Mouse (Mus musculus) midbrain, embryonic 11.5 days (tissue): Measurements from ENCODE around the gene Gm4969. TPM values are rescaled to one million over a fixed set of nuclear protein-coding genes. Genes with fewer than 3 reads are reported as not detected.

Experiments used
- ATAC-seq: fragments of 200-750 bp; cut with Nextera tagmentation; 2 replicates; pipeline ENCODE4 v1.8.0; 2017; ENCODE audit warnings: moderate TSS enrichment, moderate library complexity; ENCODE audit not compliant: low FRiP score
- DNase-seq: peaks from one replicate; pipeline ENCODE4 v3.0.0; 2015; ENCODE audit warnings: low spot score; ENCODE audit errors: missing footprints
- H3K27ac ChIP-seq: fragments of 300-500 bp; sonication (generic); 2 replicates; pipeline ENCODE4 v1.5.1; 2014; ENCODE audit warnings: low read depth, low read length
- H3K27me3 ChIP-seq: fragments of 300-500 bp; sonication (generic); 2 replicates; pipeline ENCODE4 v1.6.1; 2014; ENCODE audit warnings: mild to moderate bottlenecking, low read length, moderate library complexity, mixed read lengths; ENCODE audit not compliant: control insufficient read depth, insufficient read depth
- H3K36me3 ChIP-seq: fragments of 300-500 bp; sonication (generic); 2 replicates; pipeline ENCODE4 v1.6.1; 2014; ENCODE audit warnings: mild to moderate bottlenecking, low read length, moderate library complexity, mixed read lengths; ENCODE audit not compliant: control insufficient read depth, insufficient read depth
- H3K4me1 ChIP-seq: fragments of 300-500 bp; sonication (generic); 2 replicates; pipeline ENCODE4 v1.6.1; 2014; ENCODE audit warnings: low read length; ENCODE audit not compliant: control insufficient read depth, insufficient read depth
- H3K4me2 ChIP-seq: fragments of 300-500 bp; sonication (generic); 2 replicates; pipeline ENCODE4 v1.6.1; 2014; ENCODE audit warnings: mild to moderate bottlenecking, moderate library complexity
- H3K4me3 ChIP-seq: fragments of 300-500 bp; sonication (generic); 2 replicates; pipeline ENCODE4 v1.5.1; 2014; ENCODE audit warnings: low read depth, low read length
- H3K9ac ChIP-seq: fragments of 300-500 bp; sonication (generic); 2 replicates; pipeline ENCODE4 v1.6.1; 2014; ENCODE audit warnings: low read length
- H3K9me3 ChIP-seq: fragments of 300-500 bp; sonication (generic); 2 replicates; pipeline ENCODE4 v1.6.1; 2016; ENCODE audit warnings: low read length; ENCODE audit not compliant: control insufficient read depth
- WGBS: fragments of 180-500 bp; shearing (Covaris S2); extraction: QIAGEN DNeasy Blood & Tissue Kit; methylation state at CpG from one replicate; pipeline ENCODE4 v1.1.7; 2014; 5-methylcytosine and 5-hydroxymethylcytosine counted together
- polyA plus RNA-seq: library from polyadenylated mRNA; unstranded; fragments of >200 nt; fragmentation: Nextera tagmentation; extraction: Ambion mirVana; gene quantifications from 2 replicates; pipeline ENCODE4 v1.2.1, GENCODE M21; 2014

Gm4969 gene
- polyA plus RNA-seq, 1 experiment from 2014 or later = 0.46 TPM

GRCm38 (mm10) chr7:19065896-19066295 lies 52.3 kb downstream of the Gm4969 start:
- WGBS = 54% methylated on average over 13 of the region's 13 CpGs
- Histone ChIP-seq H3K4me1 (no peaks in the 10 kb centered on the region), H3K4me3 (no peak overlapping the region), H3K27ac (no peak overlapping the region), H3K9me3 (peaks cover 2% of the 10 kb centered on the region; the same call in 1 of the 2 replicates), H3K36me3 (no peaks in the 10 kb centered on the region), H3K4me2 (no peak overlapping the region), H3K9ac (no peak overlapping the region), H3K27me3 (peaks cover 22% of the 10 kb centered on the region)
- ATAC-seq (no peak), DNase-seq (no peak)

GRCm38 (mm10) chr7:19057405-19057804 lies 60.8 kb downstream of the Gm4969 start:
- no peak overlapping the region for H3K4me3 ChIP-seq
- no peaks in the 10 kb centered on the region for H3K9me3 ChIP-seq
- H3K9ac ChIP-seq = no peak overlapping the region
- 90% methylated on average over 10 of the region's 10 CpGs for WGBS
- no peak overlapping the region for H3K4me2 ChIP-seq
- H3K4me1 ChIP-seq = peaks cover 6% of the 10 kb centered on the region
- H3K36me3 ChIP-seq = peaks cover 4% of the 10 kb centered on the region; the same call in 1 of the 2 replicates
- no peak overlapping the region for H3K27ac ChIP-seq
- DNase-seq (no peak), ATAC-seq (no peak)
- no peaks in the 10 kb centered on the region for H3K27me3 ChIP-seq

- peaks cover 11% of the 10 kb centered on the region; the same call in 1 of the 2 replicates for H3K36me3 ChIP-seq
- no peak overlapping the region for H3K4me2 ChIP-seq
- H3K27ac ChIP-seq = no peak overlapping the region
- no peaks in the 10 kb centered on the region for H3K27me3 ChIP-seq
- ATAC-seq = peak; percentile 6; the same call in 1 of the 2 replicates
- H3K9me3 ChIP-seq = no peaks in the 10 kb centered on the region
- 93% methylated on average over 8 of the region's 8 CpGs for WGBS
- no peak overlapping the region for H3K4me3 ChIP-seq
- H3K4me1 ChIP-seq = peaks cover 6% of the 10 kb centered on the region
- H3K9ac ChIP-seq = no peak overlapping the region
- no peak for DNase-seq
These were observed 63.1 kb downstream of the Gm4969 start for GRCm38 (mm10) chr7:19055108-19055507.

- Histone ChIP-seq H3K36me3 (peaks cover 15% of the 10 kb centered on the region), H3K9ac (peak overlapping the region; percentile 35; the same call in 1 of the 2 replicates), H3K9me3 (no peaks in the 10 kb centered on the region), H3K27ac (no peak overlapping the region), H3K27me3 (no peaks in the 10 kb centered on the region), H3K4me1 (peaks cover 6% of the 10 kb centered on the region), H3K4me2 (peak overlapping the region; percentile 38), H3K4me3 (0 out of 2 replicates have a peak overlapping the region, but pooled peaks have one; percentile 22)
- WGBS = 65% methylated on average over 9 of the region's 9 CpGs
- ATAC-seq (peak; percentile 58), DNase-seq (no peak)
These were observed 63.4 kb downstream of the Gm4969 start for GRCm38 (mm10) chr7:19054777-19055076.

- DNase-seq (peak; percentile 94), ATAC-seq (peak; percentile 81)
- peaks cover 20% of the 10 kb centered on the region for H3K36me3 ChIP-seq
- H3K4me2 ChIP-seq = peak within 1 kb of the TSS; percentile 38
- H3K27ac ChIP-seq = no peak within 1 kb of the TSS
- H3K9ac ChIP-seq = peak within 1 kb of the TSS; percentile 35
- 22% methylated on average over 33 of the region's 33 CpGs for WGBS
- H3K4me3 ChIP-seq = peak within 1 kb of the TSS; percentile 22; the same call in 1 of the 2 replicates
- no peaks in the 10 kb centered on the region for H3K27me3 ChIP-seq
- H3K9me3 ChIP-seq = no peaks in the 10 kb centered on the region
- H3K4me1 ChIP-seq = peaks cover 6% of the 10 kb centered on the region
These were observed 64.0 kb downstream of the Gm4969 start, which contains the start of gene Rsph6a for GRCm38 (mm10) chr7:19054047-19054776. Gene Rsph6a (plus strand): TSS chr7:19054690.

- no peak for ATAC-seq
- H3K27me3 ChIP-seq = no peaks in the 10 kb centered on the region
- no peak overlapping the region for H3K4me3 ChIP-seq
- H3K4me2 ChIP-seq = no peak overlapping the region
- no peaks in the 10 kb centered on the region for H3K9me3 ChIP-seq
- DNase-seq = peak; percentile 79
- peaks cover 6% of the 10 kb centered on the region for H3K4me1 ChIP-seq
- H3K27ac ChIP-seq = no peak overlapping the region
- 94% methylated on average over 7 of the region's 7 CpGs for WGBS
- H3K36me3 ChIP-seq = peaks cover 30% of the 10 kb centered on the region
- H3K9ac ChIP-seq = no peak overlapping the region
These were observed 65.0 kb downstream of the Gm4969 start for GRCm38 (mm10) chr7:19053136-19053532.

GRCm38 (mm10) chr7:19052345-19053135 lies 65.6 kb downstream of the Gm4969 start:
- Histone ChIP-seq H3K36me3 (peaks cover 30% of the 10 kb centered on the region), H3K9me3 (no peaks in the 10 kb centered on the region), H3K27ac (no peak overlapping the region), H3K9ac (no peak overlapping the region), H3K4me3 (no peak overlapping the region), H3K27me3 (no peaks in the 10 kb centered on the region), H3K4me2 (no peak overlapping the region), H3K4me1 (peaks cover 6% of the 10 kb centered on the region)
- no peak for ATAC-seq
- DNase-seq = no peak
- 92% methylated on average over 15 of the region's 15 CpGs for WGBS

GRCm38 (mm10) chr7:19051161-19051560 lies 67.0 kb downstream of the Gm4969 start:
- H3K36me3 ChIP-seq = peaks cover 40% of the 10 kb centered on the region
- DNase-seq = no peak

GRCm38 (mm10) chr7:19050172-19050571 lies 68.0 kb downstream of the Gm4969 start:
- no peak overlapping the region for H3K27ac ChIP-seq
- H3K4me1 ChIP-seq = peaks cover 6% of the 10 kb centered on the region
- H3K27me3 ChIP-seq = no peaks in the 10 kb centered on the region
- no peak overlapping the region for H3K9ac ChIP-seq
- H3K4me2 ChIP-seq = no peak overlapping the region
- ATAC-seq = no peak
- DNase-seq = no peak
- H3K36me3 ChIP-seq = peaks cover 48% of the 10 kb centered on the region
- 91% methylated on average over 8 of the region's 8 CpGs for WGBS
- no peaks in the 10 kb centered on the region for H3K9me3 ChIP-seq
- no peak overlapping the region for H3K4me3 ChIP-seq

More at GRCm38 (mm10) chr7:19051161-19051560, 67.0 kb downstream of the Gm4969 start:
- H3K27ac ChIP-seq = no peak overlapping the region
- no peak overlapping the region for H3K4me2 ChIP-seq
- no peak overlapping the region for H3K4me3 ChIP-seq
- H3K27me3 ChIP-seq = no peaks in the 10 kb centered on the region
- H3K9me3 ChIP-seq = no peaks in the 10 kb centered on the region
- no peak for ATAC-seq
- H3K4me1 ChIP-seq = peaks cover 6% of the 10 kb centered on the region
- WGBS = 80% methylated on average over 4 of the region's 4 CpGs
- H3K9ac ChIP-seq = no peak overlapping the region
